Mouse (Mus musculus) midbrain, embryonic 14.5 days (tissue): ENCODE measurements at regions not wholly inside any gene's neighbourhood (a gene's known extent, or its start where the extent isn't known, plus 50 kb on each side); places are given as distances from the start of the nearest gene placed in this dataset.

Experiments used
- ATAC-seq: fragments of 200-750 bp; cut with Nextera tagmentation; 2 replicates; pipeline ENCODE4 v1.8.0; 2017; ENCODE audit warnings: moderate number of reproducible peaks, moderate library complexity; ENCODE audit not compliant: low FRiP score, low TSS enrichment
- DNase-seq: peaks from one replicate; pipeline ENCODE4 v3.0.0-alpha.2; 2015
- H3K27ac ChIP-seq: fragments of 300-500 bp; sonication (generic); replicated peaks from 2 replicates; pipeline ENCODE4 v1.5.1; 2014; ENCODE audit warnings: mild to moderate bottlenecking, low read depth, low read length, moderate library complexity
- H3K27me3 ChIP-seq: fragments of 300-500 bp; sonication (generic); 2 replicates; pipeline ENCODE4 v1.6.1; 2014; ENCODE audit warnings: low read length, control low read depth, mixed read lengths; ENCODE audit not compliant: control insufficient read depth, insufficient read depth
- H3K36me3 ChIP-seq: fragments of 300-500 bp; sonication (generic); 2 replicates; pipeline ENCODE4 v1.6.1; 2014; ENCODE audit warnings: low read length, control low read depth; ENCODE audit not compliant: control insufficient read depth, insufficient read depth
- H3K4me1 ChIP-seq: fragments of 300-500 bp; sonication (generic); 2 replicates; pipeline ENCODE4 v1.6.1; 2014; ENCODE audit warnings: mild to moderate bottlenecking, antibody characterized with exemption, low read length, control low read depth; ENCODE audit not compliant: control insufficient read depth, insufficient read depth
- H3K4me2 ChIP-seq: fragments of 300-500 bp; sonication (generic); 2 replicates; pipeline ENCODE4 v1.6.1; 2014; ENCODE audit warnings: mild to moderate bottlenecking, low read length, moderate library complexity
- H3K4me3 ChIP-seq: fragments of 300-500 bp; sonication (generic); replicated peaks from 2 replicates; pipeline ENCODE4 v1.5.1; 2014; ENCODE audit warnings: low read depth, low read length
- H3K9ac ChIP-seq: fragments of 300-500 bp; sonication (generic); replicated peaks from 2 replicates; pipeline ENCODE4 v1.6.1; 2014; ENCODE audit warnings: mild to moderate bottlenecking, low read length, moderate library complexity
- H3K9me3 ChIP-seq: fragments of 300-500 bp; sonication (generic); 2 replicates; pipeline ENCODE4 v1.6.1; 2016; ENCODE audit warnings: low read length, control low read depth, mixed read lengths; ENCODE audit not compliant: control insufficient read depth
- WGBS: fragments of 180-500 bp; shearing (Covaris S2); extraction: QIAGEN DNeasy Blood & Tissue Kit; methylation state at CpG from one replicate; pipeline ENCODE4 v1.1.7; 2014; 5-methylcytosine and 5-hydroxymethylcytosine counted together

- ATAC-seq (no peak), DNase-seq (no peak)
- H3K27ac ChIP-seq: no peak overlapping the region
- H3K27me3 ChIP-seq: no peaks in the 10 kb centered on the region
- 62% methylated on average over 3 of the region's 3 CpGs for WGBS
- H3K9me3 ChIP-seq: no peaks in the 10 kb centered on the region
- no peak overlapping the region for H3K9ac ChIP-seq
- H3K4me1 ChIP-seq: 0 out of 2 replicates have a peak, but pooled peaks cover 5% of the 10 kb centered on the region
- no peak overlapping the region for H3K4me3 ChIP-seq
- H3K36me3 ChIP-seq: no peaks in the 10 kb centered on the region
- H3K4me2 ChIP-seq: no peak overlapping the region
Measured at GRCm38 (mm10) chr11:117579720-117580119, 74.4 kb upstream of the Tnrc6c start.

GRCm38 (mm10) chr11:117583478-117583877 lies 70.6 kb upstream of the Tnrc6c start:
- Histone ChIP-seq H3K27me3 (no peaks in the 10 kb centered on the region), H3K9me3 (no peaks in the 10 kb centered on the region), H3K4me1 (peaks cover 20% of the 10 kb centered on the region), H3K9ac (no peak overlapping the region), H3K4me2 (no peak overlapping the region), H3K36me3 (no peaks in the 10 kb centered on the region), H3K27ac (no peak overlapping the region), H3K4me3 (no peak overlapping the region)
- no peak for DNase-seq
- WGBS: 95% methylated on average over 8 of the region's 8 CpGs
- no peak for ATAC-seq

- Histone ChIP-seq H3K4me1 (peaks cover 20% of the 10 kb centered on the region), H3K4me3 (no peak overlapping the region), H3K27ac (no peak overlapping the region), H3K9me3 (no peaks in the 10 kb centered on the region), H3K4me2 (no peak overlapping the region), H3K36me3 (no peaks in the 10 kb centered on the region), H3K9ac (no peak overlapping the region), H3K27me3 (no peaks in the 10 kb centered on the region)
- WGBS: 89% methylated on average over 5 of the region's 5 CpGs
- no peak for DNase-seq
- no peak for ATAC-seq
Measured at GRCm38 (mm10) chr11:117585556-117585955, 68.5 kb upstream of the Tnrc6c start.

- no peak overlapping the region for H3K9ac ChIP-seq
- ATAC-seq (no peak), DNase-seq (no peak)
- 43% methylated on average over 4 of the region's 4 CpGs for WGBS
- no peak overlapping the region for H3K4me2 ChIP-seq
- H3K27me3 ChIP-seq: no peaks in the 10 kb centered on the region
- no peaks in the 10 kb centered on the region for H3K36me3 ChIP-seq
- no peaks in the 10 kb centered on the region for H3K9me3 ChIP-seq
- peaks cover 19% of the 10 kb centered on the region for H3K4me1 ChIP-seq
- no peak overlapping the region for H3K4me3 ChIP-seq
- H3K27ac ChIP-seq: peak overlapping the region; percentile 32; the same call in 1 of the 2 replicates
Measured at GRCm38 (mm10) chr11:117586063-117586462, 68.0 kb upstream of the Tnrc6c start.

GRCm38 (mm10) chr11:117586857-117587425 lies 67.1 kb upstream of the Tnrc6c start:
- no peak overlapping the region for H3K9ac ChIP-seq
- DNase-seq: no peak
- no peaks in the 10 kb centered on the region for H3K27me3 ChIP-seq
- no peaks in the 10 kb centered on the region for H3K9me3 ChIP-seq
- H3K4me3 ChIP-seq: no peak overlapping the region
- H3K27ac ChIP-seq: peak overlapping the region; percentile 39
- 65% methylated on average over 7 of the region's 7 CpGs for WGBS
- H3K4me1 ChIP-seq: peaks cover 16% of the 10 kb centered on the region
- no peaks in the 10 kb centered on the region for H3K36me3 ChIP-seq
- ATAC-seq: no peak
- no peak overlapping the region for H3K4me2 ChIP-seq

GRCm38 (mm10) chr11:117589006-117589405 lies 65.1 kb upstream of the Tnrc6c start:
- Histone ChIP-seq H3K27ac (no peak overlapping the region), H3K36me3 (no peaks in the 10 kb centered on the region), H3K4me2 (no peak overlapping the region), H3K4me3 (no peak overlapping the region), H3K27me3 (no peaks in the 10 kb centered on the region), H3K9me3 (no peaks in the 10 kb centered on the region), H3K9ac (no peak overlapping the region), H3K4me1 (peaks cover 16% of the 10 kb centered on the region)
- WGBS: 82% methylated on average over 8 of the region's 8 CpGs
- DNase-seq: no peak
- no peak for ATAC-seq

GRCm38 (mm10) chr11:117589422-117589821 lies 64.7 kb upstream of the Tnrc6c start:
- Histone ChIP-seq H3K36me3 (no peaks in the 10 kb centered on the region), H3K4me3 (no peak overlapping the region), H3K4me1 (peaks cover 16% of the 10 kb centered on the region), H3K9ac (no peak overlapping the region), H3K4me2 (no peak overlapping the region), H3K27me3 (no peaks in the 10 kb centered on the region), H3K9me3 (no peaks in the 10 kb centered on the region), H3K27ac (no peak overlapping the region)
- DNase-seq (no peak), ATAC-seq (no peak)
- 86% methylated on average over 14 of the region's 14 CpGs for WGBS

GRCm38 (mm10) chr11:117592570-117592969 lies 61.5 kb upstream of the Tnrc6c start:
- Histone ChIP-seq H3K4me2 (no peak overlapping the region), H3K9ac (no peak overlapping the region), H3K4me1 (peaks cover 10% of the 10 kb centered on the region), H3K36me3 (no peaks in the 10 kb centered on the region), H3K27ac (no peak overlapping the region), H3K9me3 (no peaks in the 10 kb centered on the region), H3K4me3 (no peak overlapping the region), H3K27me3 (peaks cover 7% of the 10 kb centered on the region; the same call in 1 of the 2 replicates)
- DNase-seq: no peak
- no peak for ATAC-seq
- 58% methylated on average over 3 of the region's 3 CpGs for WGBS

GRCm38 (mm10) chr11:117596201-117596600 lies 57.9 kb upstream of the Tnrc6c start:
- 80% methylated on average over 6 of the region's 6 CpGs for WGBS
- Histone ChIP-seq H3K27me3 (peaks cover 7% of the 10 kb centered on the region; the same call in 1 of the 2 replicates), H3K36me3 (no peaks in the 10 kb centered on the region), H3K4me2 (no peak overlapping the region), H3K9ac (no peak overlapping the region), H3K27ac (0 out of 2 replicates have a peak overlapping the region, but pooled peaks have one; percentile 16), H3K9me3 (no peaks in the 10 kb centered on the region), H3K4me3 (no peak overlapping the region), H3K4me1 (peaks cover 43% of the 10 kb centered on the region)
- no peak for DNase-seq
- no peak for ATAC-seq
